Mouse (Mus musculus) olfactory bulb, adult 2 months (tissue): ENCODE data around the gene Olfr516. TPM values are rescaled to one million over a fixed set of nuclear protein-coding genes. Genes with fewer than 3 reads are reported as not detected.
"Not testable (repeated sequence)": the region's sequence is repeated elsewhere in the genome, so short reads cannot be mapped to it uniquely, and the experiment has no call there.

Source experiments
- H3K27ac ChIP-seq: fragments of 200-500 bp; 2 replicates; pipeline ENCODE4 v1.5.1; 2012; ENCODE audit warnings: low read depth, low read length; ENCODE audit not compliant: insufficient read depth
- H3K4me1 ChIP-seq: fragments of 200-500 bp; 2 replicates; pipeline ENCODE4 v1.6.1; 2012; ENCODE audit warnings: low read length; ENCODE audit not compliant: control insufficient read depth, insufficient read depth
- H3K4me3 ChIP-seq: fragments of 200-500 bp; 2 replicates; pipeline ENCODE4 v1.5.1; 2012; ENCODE audit warnings: mild to moderate bottlenecking, low read depth, low read length, moderate library complexity; ENCODE audit not compliant: insufficient read depth
- CTCF ChIP-seq: fragments of 200-500 bp; IDR thresholded peaks from 2 replicates; pipeline ENCODE4 v1.5.1; 2012; ENCODE audit warnings: low read depth, mild to moderate bottlenecking, low read length, moderate library complexity; ENCODE audit not compliant: insufficient read depth
- POLR2A ChIP-seq: fragments of 200-500 bp; IDR thresholded peaks from 2 replicates; pipeline ENCODE4 v1.6.1; 2012; ENCODE audit warnings: mild to moderate bottlenecking, low read depth, low read length, moderate library complexity; ENCODE audit not compliant: insufficient read depth
- WGBS: fragments of 180-500 bp; shearing (Covaris S2); methylation state at CpG from one replicate; pipeline ENCODE4 v1.1.7; 2018; 5-methylcytosine and 5-hydroxymethylcytosine counted together
- polyA plus RNA-seq: library from polyadenylated mRNA; stranded (reverse); fragments of >200 nt; gene quantifications from 2 replicates; pipeline ENCODE4 v1.2.4, GENCODE M21; 2012; ENCODE audit warnings: low replicate concordance; ENCODE audit not compliant: missing spikeins, insufficient read depth, insufficient read length

Gene Olfr516
- not detected in 2 replicates for polyA plus RNA-seq

DNA sequence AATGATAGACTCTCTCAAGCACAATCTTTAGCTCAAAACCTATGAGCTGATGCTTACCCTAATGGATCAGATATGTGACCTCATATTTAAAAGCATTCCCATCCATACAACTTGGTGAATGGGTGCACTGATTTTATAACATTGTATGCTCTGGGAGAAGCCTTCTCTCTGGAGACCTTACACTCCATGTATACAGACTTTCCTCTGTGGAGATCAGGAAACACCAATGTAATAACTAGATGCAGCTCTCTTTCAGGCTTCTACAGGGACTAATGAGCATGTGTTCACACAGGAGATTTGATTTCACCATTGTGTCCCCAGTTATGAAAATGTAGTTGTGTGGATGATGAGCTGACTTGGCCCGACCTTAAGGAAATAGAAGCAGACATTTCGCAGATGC is at the start of gene Olfr516:
TSS of gene Olfr516 (minus strand) at position 101 of the 400 bp plus-strand sequence.
- Histone ChIP-seq H3K4me3 (no peak within 1 kb of the TSS), H3K4me1 (no peaks in the 10 kb centered on the region), H3K27ac (no peak within 1 kb of the TSS)
- TF ChIP-seq CTCF (no peak), POLR2A (no peak)
- 87% methylated on average over 2 of the region's 2 CpGs for WGBS

DNA sequence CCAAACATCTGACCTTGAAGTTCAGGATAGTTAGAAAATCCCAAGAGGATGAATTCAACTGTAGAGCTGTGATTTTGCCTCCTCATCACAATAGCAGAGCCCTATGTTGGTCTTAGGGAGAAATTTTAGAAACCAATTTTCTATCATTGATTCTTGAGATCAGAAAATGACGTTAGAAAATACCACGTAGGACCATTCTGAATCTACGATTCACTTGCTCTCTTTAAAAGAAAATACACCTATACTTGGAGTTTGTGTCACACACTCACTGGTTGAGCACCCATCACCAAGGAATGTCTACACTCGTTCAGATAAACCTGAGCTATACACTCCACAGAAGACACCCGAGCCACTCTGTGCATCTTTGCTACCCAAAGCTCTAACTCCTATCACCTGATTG is 44.0 kb upstream of the Olfr516 start, which contains the start of gene Olfr519:
TSS of gene Olfr519 (minus strand) at position 101 of the 400 bp plus-strand sequence.
- H3K4me3 ChIP-seq = no peak within 1 kb of the TSS
- no peak for TF ChIP-seq CTCF
- TF ChIP-seq POLR2A = no peak
- WGBS = 88% methylated on average over 5 of the region's 5 CpGs

DNA sequence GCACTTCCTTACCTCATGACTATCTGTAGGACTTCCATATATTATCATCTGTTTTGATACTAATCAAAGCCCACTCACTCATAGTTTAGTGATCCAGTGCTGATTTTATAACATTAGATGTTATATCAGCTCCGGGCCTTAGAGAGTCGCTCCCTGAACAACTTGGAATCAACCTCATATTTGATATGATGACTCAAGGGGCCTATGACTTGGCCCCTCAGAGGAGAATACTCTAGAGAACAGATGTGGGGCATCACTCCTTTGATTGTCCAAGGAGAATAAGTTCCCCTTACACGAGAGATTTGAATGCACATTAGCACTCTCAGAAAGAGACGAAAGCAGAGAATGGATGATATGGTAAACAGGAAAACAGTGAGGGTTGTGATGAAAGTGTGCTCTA is 34.6 kb upstream of the Olfr516 start, which contains the start of gene Olfr518:
TSS of gene Olfr518 (minus strand) at position 101 of the 400 bp plus-strand sequence.
- no peak within 1 kb of the TSS for H3K27ac ChIP-seq
- H3K4me1 ChIP-seq = no peaks in the 10 kb centered on the region
- no peak within 1 kb of the TSS for H3K4me3 ChIP-seq
- WGBS = 73% methylated on average over 4 of the region's 4 CpGs
- TF ChIP-seq POLR2A (no peak), CTCF (no peak)

More for the DNA sequence above, 44.0 kb upstream of the Olfr516 start, which contains the start of gene Olfr519:
- no peak within 1 kb of the TSS for H3K27ac ChIP-seq
- H3K4me1 ChIP-seq = no peaks in the 10 kb centered on the region

DNA sequence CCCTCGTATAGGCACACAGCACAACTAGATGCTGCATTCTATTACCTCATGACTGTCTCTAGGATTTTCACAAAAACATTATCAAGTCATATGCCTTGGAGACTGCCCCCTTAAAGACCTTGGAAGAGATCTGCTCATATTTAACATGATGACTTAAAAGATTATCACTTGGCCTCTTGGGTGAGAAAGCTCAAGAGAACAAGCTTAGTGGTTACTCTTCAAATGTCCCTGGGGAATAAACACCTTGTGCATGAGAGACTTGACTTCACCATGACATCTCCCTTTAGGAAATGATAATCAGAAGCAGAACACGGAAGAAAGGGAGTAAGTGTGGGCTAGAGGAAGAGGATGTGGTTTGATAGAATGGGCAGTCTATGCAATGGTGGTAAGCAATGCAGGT is 21.9 kb upstream of the Olfr516 start, which contains the start of gene Olfr517:
TSS of gene Olfr517 (minus strand) at position 101 of the 400 bp plus-strand sequence.
- 55% methylated on average over 2 of the region's 2 CpGs for WGBS
- TF ChIP-seq CTCF (no peak), POLR2A (no peak)

DNA sequence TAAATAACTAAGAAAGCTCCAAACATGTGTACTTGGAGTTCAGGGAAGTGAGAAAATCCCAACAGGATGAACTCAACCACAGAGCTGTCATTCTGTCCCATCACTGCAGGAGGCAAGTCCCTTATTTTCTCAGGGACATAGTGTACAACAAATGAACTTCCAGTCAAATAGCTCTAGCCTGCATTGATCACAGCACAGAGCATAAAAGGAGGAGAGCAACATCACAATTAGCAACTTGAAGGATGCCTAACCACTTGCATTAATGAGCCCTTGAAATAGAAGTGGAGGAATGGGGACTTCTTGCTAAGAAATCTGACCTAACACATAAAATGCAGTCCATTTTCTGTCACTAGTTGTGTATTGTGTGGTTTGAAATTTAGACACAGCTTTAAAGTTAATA is 24.4 kb downstream of the Olfr516 start, which contains the start of gene Olfr514:
TSS of gene Olfr514 (minus strand) at position 101 of the 400 bp plus-strand sequence.
- Histone ChIP-seq H3K4me1 (no peaks in the 10 kb centered on the region), H3K4me3 (no peak within 1 kb of the TSS), H3K27ac (no peak within 1 kb of the TSS)
- TF ChIP-seq POLR2A (no peak), CTCF (no peak)

More for the DNA sequence above, 21.9 kb upstream of the Olfr516 start, which contains the start of gene Olfr517:
- Histone ChIP-seq H3K4me3 (no peak within 1 kb of the TSS), H3K27ac (no peak within 1 kb of the TSS), H3K4me1 (no peaks in the 10 kb centered on the region)

DNA sequence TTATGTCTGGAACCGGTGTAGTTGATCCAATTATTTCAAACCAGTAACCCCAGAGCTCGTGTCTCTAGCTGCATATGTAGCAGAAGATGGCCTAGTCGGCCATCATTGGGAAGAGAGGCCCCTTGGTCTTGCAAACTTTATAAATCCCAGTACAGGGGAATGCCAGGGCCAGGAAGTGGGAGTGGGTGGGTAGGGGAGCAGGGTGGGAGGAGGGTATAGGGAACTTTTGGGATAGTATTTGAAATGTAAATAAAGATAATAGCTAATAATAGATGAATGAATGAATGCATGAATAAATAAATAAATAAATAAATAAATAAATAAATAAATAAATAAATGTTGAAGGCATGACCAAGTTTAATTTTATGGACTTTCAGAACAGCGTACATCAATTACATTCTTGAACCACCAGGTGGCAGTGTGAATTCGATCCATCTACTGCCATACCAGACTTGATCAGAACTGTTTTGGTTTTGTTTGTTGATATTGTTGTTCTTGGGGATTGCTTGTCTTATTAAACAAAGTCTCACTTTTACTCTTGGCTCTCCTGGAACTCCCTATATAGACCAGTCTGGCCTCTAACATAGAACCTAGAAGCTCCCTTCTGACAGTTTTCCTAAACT is 35.6 kb downstream of the Olfr516 start:
- H3K27ac ChIP-seq, H3K4me3 ChIP-seq, H3K4me1 ChIP-seq: not testable (repeated sequence)
- 47% methylated on average over 5 of the region's 5 CpGs for WGBS

DNA sequence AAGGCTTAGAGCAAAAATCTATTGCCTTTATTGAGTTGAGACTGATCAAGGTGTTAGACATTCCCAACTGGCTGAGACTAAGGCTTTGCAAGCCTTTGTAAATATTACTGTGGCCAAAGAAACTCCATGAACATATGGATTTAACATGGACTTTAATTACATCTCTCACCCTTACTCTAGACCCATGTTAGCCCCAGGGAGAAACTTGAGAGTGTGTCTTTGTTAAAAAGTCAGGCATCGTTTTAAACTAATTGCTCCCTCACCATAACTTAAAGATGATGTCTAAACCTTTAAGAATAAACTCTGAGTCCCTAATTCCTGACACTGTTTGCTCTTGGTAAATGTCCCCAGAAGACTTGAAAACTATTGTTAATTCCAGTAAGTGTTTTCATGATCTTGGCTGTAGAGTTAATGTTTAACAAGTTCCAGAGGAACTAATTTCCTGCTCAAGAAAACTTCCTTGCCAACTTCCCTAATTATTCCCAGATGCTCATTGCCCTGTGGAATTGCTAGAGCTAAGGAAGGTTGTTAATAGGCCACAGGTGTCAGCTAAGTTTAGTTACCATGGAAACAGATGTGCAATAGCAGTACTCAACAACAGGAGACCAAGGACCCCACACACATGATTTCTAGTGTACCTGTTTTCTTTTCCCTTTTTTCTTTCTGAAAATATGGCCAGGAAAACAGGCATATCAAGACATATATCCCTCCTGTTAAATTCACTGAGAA is 53.0 kb downstream of the Olfr516 start:
- no peaks in the 10 kb centered on the region for H3K4me1 ChIP-seq
- TF ChIP-seq POLR2A = no peak
- TF ChIP-seq CTCF = no peak
- no peak overlapping the region for H3K4me3 ChIP-seq
- whole genome bisulfite sequencing = 26% methylated on average over 1 of the region's 1 CpGs
- no peak overlapping the region for H3K27ac ChIP-seq

Other genes starting within 250 kb of the Olfr516 start
- gene Olfr506, start 239.7 kb downstream of the Olfr516 start, polyA plus RNA-seq = not detected in 2 replicates
- not detected in 2 replicates for gene Olfr507, start 228.7 kb downstream of the Olfr516 start, polyA plus RNA-seq
- gene Olfr508, start 220.5 kb downstream of the Olfr516 start, polyA plus RNA-seq = not detected in 2 replicates
- gene Olfr509, start 198.6 kb downstream of the Olfr516 start, polyA plus RNA-seq = not detected in 2 replicates
- gene Olfr510, start 184.1 kb downstream of the Olfr516 start, polyA plus RNA-seq = not detected in 2 replicates
- gene Olfr512, start 137.2 kb downstream of the Olfr516 start, polyA plus RNA-seq = not detected in 2 replicates
- not detected in 2 replicates for gene Olfr513, start 99.6 kb downstream of the Olfr516 start, polyA plus RNA-seq
- not detected in 2 replicates for gene Olfr514, start 24.5 kb downstream of the Olfr516 start, polyA plus RNA-seq
- gene Olfr517, start 21.9 kb upstream of the Olfr516 start, polyA plus RNA-seq = not detected in 2 replicates
- gene Olfr518, start 34.5 kb upstream of the Olfr516 start, polyA plus RNA-seq = not detected in 2 replicates
- not detected in 2 replicates for gene Olfr519, start 43.9 kb upstream of the Olfr516 start, polyA plus RNA-seq
- gene Nlrp10, start 79.6 kb upstream of the Olfr516 start, polyA plus RNA-seq = not detected in 2 replicates
- gene Eif3f, start 83.9 kb upstream of the Olfr516 start, polyA plus RNA-seq = 125 TPM in 1 of 2 replicates, not detected in the other
- not detected in 2 replicates for gene Tub, start 99.8 kb upstream of the Olfr516 start, polyA plus RNA-seq
- not detected in 2 replicates for gene Ric3, start 232.8 kb upstream of the Olfr516 start, polyA plus RNA-seq